Comparison of ENCODE assay signal across 8 mouse cellular contexts in genomic region chr9:44334396-44335330, GRCm38 (mm10). TPM values are rescaled to one million over a fixed set of nuclear protein-coding genes. Genes with fewer than 3 reads are reported as not detected.
A peak's percentile ranks its signal among the peaks of the same experiment; 100 is the strongest.
DNase-seq lines count a peak whose midpoint lies in the region; ATAC-seq and TF ChIP-seq lines count a peak whose summit lies in the region.

TSS of gene H2afx (plus strand) at chr9:44334694.

- peaks cover 84% of the 10 kb centered on the region for H3K36me3 ChIP-seq in G1E (replicated peaks)
- peaks cover 25% of the 10 kb centered on the region for H3K36me3 ChIP-seq in forebrain, embryonic 16.5 days (ENCODE audit: control insufficient read depth, insufficient read depth)
- peaks cover 62% of the 10 kb centered on the region for H3K36me3 ChIP-seq in lung, embryonic 14.5 days (ENCODE audit: insufficient read depth)
- H3K36me3 ChIP-seq in thymus, adult 2 months (ENCODE audit: control insufficient read depth, insufficient read depth, low read length) = peaks cover 10% of the 10 kb centered on the region

- no peak for TF ChIP-seq CTCF in G1E (IDR thresholded peaks at IDR 0.05; ENCODE audit: low read depth, low read length)
- TF ChIP-seq CTCF in layer of hippocampus, adult 2 months (conservative IDR thresholded peaks at IDR 0.05) = peak; percentile 74
- peak; percentile 47 for TF ChIP-seq CTCF in lung, embryonic 14.5 days (IDR thresholded peaks at IDR 0.05; ENCODE audit: low read depth)
- TF ChIP-seq CTCF in olfactory bulb, adult 2 months (IDR thresholded peaks at IDR 0.05; ENCODE audit: insufficient read depth, low read depth, low read length) = no peak
- no peak for TF ChIP-seq CTCF in thymus, adult 2 months (IDR thresholded peaks at IDR 0.05; ENCODE audit: borderline replicate concordance, control insufficient read depth, extremely low read depth, insufficient read depth, low read length, poor library complexity)

- H3K9ac ChIP-seq in forebrain, embryonic 16.5 days (replicated peaks; ENCODE audit: low read depth, low read length) = peak within 1 kb of the TSS; percentile 96
- H3K9ac ChIP-seq in lung, embryonic 14.5 days = peak within 1 kb of the TSS; percentile 99

- H3K4me3 ChIP-seq in G1E (ENCODE audit: low read depth, low read length) = peak within 1 kb of the TSS; percentile 98
- H3K4me3 ChIP-seq in forebrain, embryonic 16.5 days (replicated peaks; ENCODE audit: low read length) = peak within 1 kb of the TSS; percentile 94
- peak within 1 kb of the TSS; percentile 73 for H3K4me3 ChIP-seq in layer of hippocampus, adult 2 months
- peak within 1 kb of the TSS; percentile 99 for H3K4me3 ChIP-seq in lung, embryonic 14.5 days (ENCODE audit: low read depth, low read length)
- H3K4me3 ChIP-seq in olfactory bulb, adult 2 months (ENCODE audit: insufficient read depth, low read depth, low read length) = peak within 1 kb of the TSS; percentile 93
- peak within 1 kb of the TSS; percentile 73 for H3K4me3 ChIP-seq in thymus, adult 2 months (ENCODE audit: control insufficient read depth, insufficient read depth, low read length)

- peak; percentile 94 for ATAC-seq in G1E (ENCODE audit: extremely low read depth, insufficient number of reproducible peaks, low FRiP score, poor library complexity, severe bottlenecking)
- peak; percentile 97 for ATAC-seq in forebrain, embryonic 16.5 days
- ATAC-seq in lung, embryonic 14.5 days (ENCODE audit: insufficient read depth) = peak; percentile 95

- DNase-seq in G1E (ENCODE audit: low spot score) = peak; percentile 100
- DNase-seq in cerebellum, adult 18-20 months = peak; percentile 96 to 100
- DNase-seq in heart, postnatal 36 days = peak; percentile 97
- DNase-seq in layer of hippocampus, adult 2 months (ENCODE audit: low spot score in 2 of 2) = peak; percentile 97 to 99
- DNase-seq in lung, embryonic 14.5 days = peak; percentile 100
- peak; percentile 98 for DNase-seq in thymus, adult 2 months

- intact Hi-C loops in heart, postnatal 36 days (cut with DNase I) = loop anchor here (5.0 kb wide), 1 partner anchor 42 kb away; no protein-coding TSS in a partner anchor

- H3K4me2 ChIP-seq in forebrain, embryonic 16.5 days (ENCODE audit: low read length) = peak within 1 kb of the TSS; percentile 93
- H3K4me2 ChIP-seq in lung, embryonic 14.5 days = peak within 1 kb of the TSS; percentile 59

- H3K4me1 ChIP-seq in G1E (ENCODE audit: insufficient read depth, low read depth, low read length) = peaks cover 39% of the 10 kb centered on the region
- H3K4me1 ChIP-seq in forebrain, embryonic 16.5 days (replicated peaks; ENCODE audit: control insufficient read depth, insufficient read depth, low read length) = peaks cover 22% of the 10 kb centered on the region
- H3K4me1 ChIP-seq in lung, embryonic 14.5 days (ENCODE audit: insufficient read depth) = no peaks in the 10 kb centered on the region
- peaks cover 7% of the 10 kb centered on the region for H3K4me1 ChIP-seq in olfactory bulb, adult 2 months (ENCODE audit: control insufficient read depth, insufficient read depth, low read length)
- H3K4me1 ChIP-seq in thymus, adult 2 months (replicated peaks; ENCODE audit: control insufficient read depth, insufficient read depth, low read length) = peaks cover 11% of the 10 kb centered on the region

- H3K9me3 ChIP-seq in G1E (replicated peaks) = peaks cover 10% of the 10 kb centered on the region
- no peaks in the 10 kb centered on the region for H3K9me3 ChIP-seq in forebrain, embryonic 16.5 days (ENCODE audit: control insufficient read depth, low read length)
- H3K9me3 ChIP-seq in lung, embryonic 14.5 days (ENCODE audit: low read depth, low read length) = no peaks in the 10 kb centered on the region

- no peaks in the 10 kb centered on the region for H3K27me3 ChIP-seq in G1E (ENCODE audit: insufficient read depth, low read length)
- H3K27me3 ChIP-seq in forebrain, embryonic 16.5 days (replicated peaks; ENCODE audit: control insufficient read depth, insufficient read depth, low read length) = no peaks in the 10 kb centered on the region
- no peaks in the 10 kb centered on the region for H3K27me3 ChIP-seq in lung, embryonic 14.5 days (ENCODE audit: insufficient read depth, low read length)
- no peaks in the 10 kb centered on the region for H3K27me3 ChIP-seq in thymus, adult 2 months (ENCODE audit: control insufficient read depth, insufficient read depth, low read length)

- WGBS in forebrain, embryonic 16.5 days = 0% methylated on average over 91 of the region's 91 CpGs
- WGBS in lung, embryonic 14.5 days = under 1% methylated on average over 91 of the region's 91 CpGs
- WGBS in olfactory bulb, adult 2 months = under 1% methylated on average over 90 of the region's 91 CpGs
- WGBS in thymus, adult 2 months = under 1% methylated on average over 91 of the region's 91 CpGs

- H3K27ac ChIP-seq in forebrain, embryonic 16.5 days (ENCODE audit: low read length) = peak within 1 kb of the TSS; percentile 92
- peak within 1 kb of the TSS; percentile 94 for H3K27ac ChIP-seq in layer of hippocampus, adult 2 months
- peak within 1 kb of the TSS; percentile 98 for H3K27ac ChIP-seq in lung, embryonic 14.5 days (ENCODE audit: low read depth)
- peak within 1 kb of the TSS; percentile 65 for H3K27ac ChIP-seq in olfactory bulb, adult 2 months (ENCODE audit: insufficient read depth, low read depth, low read length)
- H3K27ac ChIP-seq in thymus, adult 2 months (ENCODE audit: control insufficient read depth, insufficient read depth, low read length) = peak within 1 kb of the TSS; percentile 28

- TF ChIP-seq POLR2A in olfactory bulb, adult 2 months (IDR thresholded peaks at IDR 0.05; ENCODE audit: insufficient read depth, low read depth, low read length) = peak; percentile 100
- peak; percentile 100 for TF ChIP-seq POLR2A in thymus, adult 2 months (IDR thresholded peaks at IDR 0.05; ENCODE audit: control insufficient read depth, extremely low read depth, insufficient read depth, low read length, poor library complexity)

RNA-seq across cellular contexts. Expression of gene H2afx, which starts in this region (rescaled TPM):
- 227 and 235 TPM in 2 replicates for total RNA-seq in G1E (2014; fragmentation: Nextera tagmentation)
- total RNA-seq in G1E (2017) = 240 and 251 TPM in 2 replicates
- polyA plus RNA-seq in G1E (2012) = 762 and 998 TPM in 2 replicates
- polyA plus RNA-seq in forebrain, embryonic 16.5 days (2015; fragmentation: Nextera tagmentation; extraction: Ambion mirVana) = 182 and 199 TPM in 2 replicates
- 10 to 100 TPM; 13.3 to 13.6 TPM for total RNA-seq in heart, postnatal 36 days (2021)
- 10 to 100 TPM; 42.5 to 44.2 TPM for total RNA-seq in layer of hippocampus, adult 2 months (2021)
- polyA plus RNA-seq in lung, embryonic 14.5 days (2014; fragmentation: Nextera tagmentation; extraction: Ambion mirVana) = 391 and 419 TPM in 2 replicates
- not detected in 2 replicates for polyA plus RNA-seq in olfactory bulb, adult 2 months (2012; ENCODE audit: insufficient read depth, insufficient read length, low replicate concordance, missing spikeins)
- polyA plus RNA-seq in thymus, adult 2 months (2012; rRNA removed) = 891 and 1,033 TPM in 2 replicates

Comparison
In these comparisons a context has a peak if more than half of its experiments do, and no peak if none do; other contexts are left out.
1. Peak in every context shown above with its lines: DNase-seq, ATAC-seq, H3K4me3 ChIP-seq and H3K27ac ChIP-seq.
2. RNA of gene H2afx (total RNA-seq): 227 to 251 TPM in G1E; 42.5 to 44.2 TPM in layer of hippocampus, adult 2 months and 13.3 to 13.6 TPM in heart, postnatal 36 days; every median in the first group is over 4 times any median in the second.
3. CTCF ChIP-seq: peak in layer of hippocampus, adult 2 months (single experiment) and lung, embryonic 14.5 days (single experiment); none in G1E (single experiment), olfactory bulb, adult 2 months (single experiment) and thymus, adult 2 months (single experiment).
4. H3K27ac ChIP-seq: peak in every context shown above with its lines; median percentile 98 in lung, embryonic 14.5 days; 94 in layer of hippocampus, adult 2 months; 92 in forebrain, embryonic 16.5 days; 65 in olfactory bulb, adult 2 months; 28 in thymus, adult 2 months.